ENCODE assay signal across 23 mouse cellular contexts in genomic region chr13:49114116-49114515, GRCm38 (mm10). TPM values are rescaled to one million over a fixed set of nuclear protein-coding genes. Genes with fewer than 3 reads are reported as not detected.
A peak's percentile ranks its signal among the peaks of the same experiment; 100 is the strongest.
DNase-seq lines count a peak whose midpoint lies in the region; ATAC-seq and TF ChIP-seq lines count a peak whose summit lies in the region.
"Had no signal": no experiment of that assay in that cellular context is flagged by ENCODE, and none has a peak within 500 bp of the region (broad histone marks: within the 10 kb centered on the region; RNA-seq: fewer than 3 reads in every experiment).

No protein-coding gene starts in this region.

- DNase-seq in frontal cortex, postnatal 36 days (ENCODE audit: low spot score in 2 of 2): no peak
- DNase-seq in heart, adult 2 months: no peak
- no peak for DNase-seq in heart, adult 8-10 months (ENCODE audit: low spot score)
- DNase-seq in adipocyte (ENCODE audit: low spot score): peak; percentile 9
- peak; percentile 73 for DNase-seq in gastrocnemius, postnatal 25 days
- DNase-seq in kidney, postnatal 14 days: no peak
- DNase-seq in testis, postnatal 10 days (ENCODE audit: low spot score): no peak
- DNase-seq: adrenal gland, adult 8-10 months; cerebellum, adult 2 months; cerebellum, postnatal 10 days; embryo, embryonic 11 days; heart, postnatal 36 days; kidney, adult 11 months; kidney, adult 9 months had no signal

- no peak for TF ChIP-seq EP300 in heart, adult 2 months (IDR thresholded peaks at IDR 0.05; ENCODE audit: insufficient read depth, low read depth, low read length)

- no peaks in the 10 kb centered on the region; the same call in 1 of the 2 replicates for H3K4me1 ChIP-seq in heart, adult 2 months (ENCODE audit: control insufficient read depth, insufficient read depth, low read length)
- H3K4me1 ChIP-seq: heart, embryonic 12.5 days; hindbrain, embryonic 15.5 days had no signal

- intact Hi-C loops in heart, adult 2 months (cut with DNase I): no loop called here

- H3K27ac ChIP-seq in heart, adult 2 months: peak overlapping the region; percentile 51
- H3K27ac ChIP-seq: embryonic facial prominence, embryonic 15.5 days; forebrain, embryonic 10.5 days; hindbrain, embryonic 15.5 days had no signal

- 31% methylated on average over 4 of the region's 4 CpGs for WGBS in heart, adult 2 months

- no peak overlapping the region for H3K9ac ChIP-seq in heart, adult 2 months (ENCODE audit: low read depth, low read length)
- H3K9ac ChIP-seq: embryonic facial prominence, embryonic 15.5 days; heart, embryonic 12.5 days; hindbrain, embryonic 15.5 days had no signal

- no peaks in the 10 kb centered on the region for H3K79me2 ChIP-seq in heart, adult 2 months (replicated peaks; ENCODE audit: control insufficient read depth, insufficient read depth, low read length)

- TF ChIP-seq CTCF in heart, adult 2 months (IDR thresholded peaks at IDR 0.05): no peak

- no peak overlapping the region for H3K4me3 ChIP-seq in heart, adult 2 months
- H3K4me3 ChIP-seq: embryonic facial prominence, embryonic 15.5 days; erythroblast, embryonic 14.5 days; forebrain, embryonic 10.5 days; heart, embryonic 12.5 days; hindbrain, embryonic 15.5 days had no signal

- H3K36me3 ChIP-seq in heart, adult 2 months (ENCODE audit: control insufficient read depth, insufficient read depth, low read length): no peaks in the 10 kb centered on the region
- H3K36me3 ChIP-seq: embryonic facial prominence, embryonic 15.5 days; heart, embryonic 12.5 days; hindbrain, embryonic 15.5 days had no signal

- no peak for TF ChIP-seq POLR2A in heart, adult 2 months (IDR thresholded peaks at IDR 0.05; ENCODE audit: insufficient read depth, low read depth, low read length)

- no peaks in the 10 kb centered on the region for H3K27me3 ChIP-seq in heart, adult 2 months (ENCODE audit: control insufficient read depth, insufficient read depth, low read length)
- H3K27me3 ChIP-seq: CH12.LX; embryonic facial prominence, embryonic 15.5 days; heart, embryonic 12.5 days; hindbrain, embryonic 15.5 days had no signal

- 0 out of 2 replicates have a peak, but pooled peaks have one; percentile 3 for ATAC-seq in frontal cortex, adult (ENCODE audit: low TSS enrichment)
- ATAC-seq: forebrain, embryonic 14.5 days had no signal

RNA-seq across cellular contexts. Expression of gene Wnk2, which starts 33.7 kb away (rescaled TPM):
- total RNA-seq in heart, adult 2 months (2021): 10 to 100 TPM; 66.7 to 79.4 TPM
- polyA plus RNA-seq in heart, adult 2 months (2012; rRNA removed): 28.7 and 30.9 TPM in 2 replicates
- total RNA-seq in heart, adult 8-10 months (2022): 10 to 100 TPM; 60.5 to 89.6 (median 75.4) TPM
- total RNA-seq in gastrocnemius, postnatal 25 days (2021): 10 to 100 TPM; 51.0 to 62.2 TPM
- total RNA-seq: common myeloid progenitor, adult 5-6 weeks had no signal
- polyA plus RNA-seq: erythroblast, embryonic 14.5 days had no signal

Comparison
In these comparisons a context has a peak if more than half of its experiments do, and no peak if none do; other contexts are left out.
1. DNase-seq: peak in adipocyte (single experiment) and gastrocnemius, postnatal 25 days (single experiment); none in frontal cortex, postnatal 36 days (0 of 2), heart, adult 2 months (0 of 2), heart, adult 8-10 months (single experiment), kidney, postnatal 14 days (single experiment) and testis, postnatal 10 days (single experiment).